Mouse (Mus musculus) cortical plate, adult 2 months (tissue): ENCODE data around the gene Zdhhc15. TPM values are rescaled to one million over a fixed set of nuclear protein-coding genes. Genes with fewer than 3 reads are reported as not detected.

ENCODE experiments used
- H3K27ac ChIP-seq: fragments of 200-500 bp; 2 replicates; pipeline ENCODE4 v1.5.1; 2012; ENCODE audit warnings: low read length, control low read depth, inconsistent platforms; ENCODE audit not compliant: insufficient read depth
- H3K4me1 ChIP-seq: fragments of 200-500 bp; 2 replicates; pipeline ENCODE4 v1.6.1; 2011; ENCODE audit warnings: low read length; ENCODE audit not compliant: control insufficient read depth, insufficient read depth
- H3K4me3 ChIP-seq: fragments of 200-500 bp; 2 replicates; pipeline ENCODE4 v1.5.1; 2011; ENCODE audit warnings: mild to moderate bottlenecking, low read length, control low read depth; ENCODE audit not compliant: insufficient read depth
- CTCF ChIP-seq: fragments of 200-500 bp; IDR thresholded peaks from 2 replicates; pipeline ENCODE4 v1.5.1; 2011; ENCODE audit warnings: mild to moderate bottlenecking, control low read depth, low read length; ENCODE audit not compliant: insufficient read depth; ENCODE audit errors: extremely low read depth
- POLR2A ChIP-seq: fragments of 200-500 bp; IDR thresholded peaks from 2 replicates; pipeline ENCODE4 v1.6.1; 2011; ENCODE audit warnings: mild to moderate bottlenecking, low read length, control low read depth; ENCODE audit not compliant: insufficient read depth; ENCODE audit errors: extremely low read depth
- polyA plus RNA-seq: library from polyadenylated mRNA; depleted of rRNA; stranded (reverse); fragments of >200 nt; gene quantifications from 2 replicates; pipeline ENCODE4 v1.2.3, GENCODE M21; 2012; rRNA removed

Zdhhc15 gene
- polyA plus RNA-seq, 1 experiment = 4.0 TPM

- TF ChIP-seq POLR2A = no peak
- no peak for TF ChIP-seq CTCF
- Histone ChIP-seq H3K27ac (no peak overlapping the region), H3K4me3 (no peak overlapping the region), H3K4me1 (no peaks in the 10 kb centered on the region)
Observed at GRCm38 (mm10) chrX:104545283-104545682, 125.6 kb downstream of the Zdhhc15 start.

GRCm38 (mm10) chrX:104543919-104544595 is 126.8 kb downstream of the Zdhhc15 start:
- no peak overlapping the region for H3K27ac ChIP-seq
- no peaks in the 10 kb centered on the region for H3K4me1 ChIP-seq
- H3K4me3 ChIP-seq = no peak overlapping the region
- TF ChIP-seq POLR2A = no peak
- TF ChIP-seq CTCF = no peak

GRCm38 (mm10) chrX:104542635-104543034 is 128.2 kb downstream of the Zdhhc15 start:
- TF ChIP-seq CTCF = no peak
- no peak for TF ChIP-seq POLR2A
- H3K27ac ChIP-seq = no peak overlapping the region
- H3K4me1 ChIP-seq = no peaks in the 10 kb centered on the region
- no peak overlapping the region for H3K4me3 ChIP-seq

GRCm38 (mm10) chrX:104501765-104502164 is 169.1 kb downstream of the Zdhhc15 start:
- peaks cover 2% of the 10 kb centered on the region; the same call in 1 of the 2 replicates for H3K4me1 ChIP-seq
- H3K4me3 ChIP-seq = no peak overlapping the region
- H3K27ac ChIP-seq = no peak overlapping the region
- no peak for TF ChIP-seq CTCF
- TF ChIP-seq POLR2A = no peak

GRCm38 (mm10) chrX:104489626-104490355 is 181.1 kb downstream of the Zdhhc15 start:
- H3K4me1 ChIP-seq = no peaks in the 10 kb centered on the region
- no peak overlapping the region for H3K27ac ChIP-seq
- TF ChIP-seq CTCF = no peak
- TF ChIP-seq POLR2A = no peak
- no peak overlapping the region for H3K4me3 ChIP-seq

GRCm38 (mm10) chrX:104488870-104489467 is 181.9 kb downstream of the Zdhhc15 start:
- Histone ChIP-seq H3K27ac (no peak overlapping the region), H3K4me3 (no peak overlapping the region), H3K4me1 (no peaks in the 10 kb centered on the region)
- no peak for TF ChIP-seq POLR2A
- no peak for TF ChIP-seq CTCF

GRCm38 (mm10) chrX:104488036-104488435 is 182.8 kb downstream of the Zdhhc15 start:
- Histone ChIP-seq H3K4me1 (no peaks in the 10 kb centered on the region; the same call in 1 of the 2 replicates), H3K27ac (no peak overlapping the region), H3K4me3 (no peak overlapping the region)
- TF ChIP-seq CTCF = no peak
- no peak for TF ChIP-seq POLR2A

Other genes starting within 250 kb of the Zdhhc15 start
- gene Uprt, start 188.2 kb downstream of the Zdhhc15 start, polyA plus RNA-seq = 4.4 and 4.6 TPM in 2 replicates
- gene Magee2, start 186.2 kb upstream of the Zdhhc15 start, polyA plus RNA-seq = 4.6 and 4.8 TPM in 2 replicates